In the genomic region with DNA sequence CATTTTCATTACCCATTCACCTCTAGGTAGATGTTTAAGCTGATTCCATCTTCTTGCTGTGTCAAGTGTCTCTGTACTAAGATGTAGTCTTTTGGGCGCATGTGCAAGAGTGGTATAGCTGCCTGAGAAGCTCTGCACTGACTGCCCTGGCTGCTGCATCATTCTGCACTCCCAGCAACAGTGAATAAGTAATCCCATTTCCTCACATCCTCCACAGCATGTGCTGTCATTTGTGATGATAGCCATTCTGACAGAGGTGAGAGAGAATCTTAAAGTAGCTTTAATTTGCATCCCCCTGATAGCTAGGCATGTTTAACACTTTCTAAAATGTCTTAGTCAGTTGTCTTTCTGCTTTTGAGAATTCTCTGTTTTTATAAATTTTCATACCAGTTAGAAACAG, we compare ENCODE assay signal across 26 mouse cellular contexts.
A peak's percentile ranks its signal among the peaks of the same experiment; 100 is the strongest.
DNase-seq lines count a peak whose midpoint lies in the region; ATAC-seq lines count a peak whose summit lies in the region.
"Had no signal": no experiment of that assay in that cellular context is flagged by ENCODE, and none has a peak within 500 bp of the region (broad histone marks: within the 10 kb centered on the region; RNA-seq: fewer than 3 reads in every experiment).

No protein-coding gene starts in this region.

- H3K27me3 ChIP-seq in forebrain, embryonic 14.5 days (replicated peaks; ENCODE audit: control insufficient read depth, insufficient read depth, low read length), result no peaks in the 10 kb centered on the region
- H3K27me3 ChIP-seq in forebrain, embryonic 10.5 days (ENCODE audit: poor library complexity, severe bottlenecking), result no peaks in the 10 kb centered on the region
- H3K27me3 ChIP-seq in hindbrain, embryonic 14.5 days (ENCODE audit: control insufficient read depth, insufficient read depth, low read length), result no peaks in the 10 kb centered on the region
- H3K27me3 ChIP-seq: heart, embryonic 13.5 days; hindbrain, embryonic 12.5 days; limb, embryonic 15.5 days; midbrain, embryonic 12.5 days had no signal

- no peak overlapping the region for H3K27ac ChIP-seq in forebrain, embryonic 14.5 days (ENCODE audit: low read depth, low read length)
- H3K27ac ChIP-seq in forebrain, embryonic 10.5 days, result no peak overlapping the region
- H3K27ac ChIP-seq in hindbrain, embryonic 14.5 days, result no peak overlapping the region
- H3K27ac ChIP-seq: heart, adult 2 months; heart, embryonic 13.5 days; hindbrain, embryonic 12.5 days; limb, embryonic 15.5 days; liver, embryonic 14.5 days; midbrain, embryonic 12.5 days had no signal

- peak; percentile 6 for DNase-seq in forebrain, embryonic 14.5 days (ENCODE audit: low spot score)
- no peak for DNase-seq in forebrain, embryonic 10.5 days (ENCODE audit: extremely low spot score, low spot score)
- DNase-seq in right cerebral cortex, adult 18-20 months, result peak; percentile 62
- DNase-seq in right cerebral cortex, postnatal 4 days, result no peak
- DNase-seq in right cerebral cortex, postnatal 10 days (ENCODE audit: low spot score in 2 of 2), result peak; percentile 39 to 55
- no peak for DNase-seq in hindbrain, embryonic 14.5 days (ENCODE audit: low spot score)
- no peak for DNase-seq in gastrocnemius, postnatal 10 days
- no peak for DNase-seq in gastrocnemius, postnatal 4 days (ENCODE audit: low spot score in 2 of 2)
- DNase-seq: adrenal gland, adult 8-10 months; cerebellum, adult 2 months; cerebellum, postnatal 25 days; embryo, embryonic 11 days; gastrocnemius, postnatal 25 days; heart, adult 2 months; heart, postnatal 14 days; kidney, adult 18-20 months; kidney, postnatal 4 days; layer of hippocampus, adult 9-11 months; lung, embryonic 14.5 days; thymus, adult 18-20 months had no signal

- no peaks in the 10 kb centered on the region for H3K4me1 ChIP-seq in forebrain, embryonic 14.5 days (ENCODE audit: control insufficient read depth, insufficient read depth, low read length)
- H3K4me1 ChIP-seq in forebrain, embryonic 10.5 days, result no peaks in the 10 kb centered on the region
- no peaks in the 10 kb centered on the region for H3K4me1 ChIP-seq in hindbrain, embryonic 14.5 days (replicated peaks; ENCODE audit: control insufficient read depth, insufficient read depth, low read length)
- H3K4me1 ChIP-seq: hindbrain, embryonic 12.5 days; limb, embryonic 15.5 days; midbrain, embryonic 12.5 days had no signal

- no peaks in the 10 kb centered on the region for H3K9me3 ChIP-seq in forebrain, embryonic 14.5 days (replicated peaks; ENCODE audit: control insufficient read depth, low read length)
- no peaks in the 10 kb centered on the region for H3K9me3 ChIP-seq in forebrain, embryonic 10.5 days
- H3K9me3 ChIP-seq in hindbrain, embryonic 14.5 days (ENCODE audit: control insufficient read depth, low read length), result no peaks in the 10 kb centered on the region
- H3K9me3 ChIP-seq: heart, embryonic 13.5 days; hindbrain, embryonic 12.5 days; limb, embryonic 15.5 days; midbrain, embryonic 12.5 days had no signal

- H3K4me2 ChIP-seq in forebrain, embryonic 14.5 days (ENCODE audit: low read length), result no peak overlapping the region
- H3K4me2 ChIP-seq in hindbrain, embryonic 14.5 days (replicated peaks), result no peak overlapping the region
- H3K4me2 ChIP-seq: heart, embryonic 13.5 days; hindbrain, embryonic 12.5 days; limb, embryonic 15.5 days; lung, embryonic 14.5 days; midbrain, embryonic 12.5 days had no signal

- no peaks in the 10 kb centered on the region for H3K36me3 ChIP-seq in forebrain, embryonic 14.5 days (ENCODE audit: control insufficient read depth, insufficient read depth, low read length)
- no peaks in the 10 kb centered on the region for H3K36me3 ChIP-seq in forebrain, embryonic 10.5 days (replicated peaks)
- no peaks in the 10 kb centered on the region for H3K36me3 ChIP-seq in hindbrain, embryonic 14.5 days (replicated peaks; ENCODE audit: control insufficient read depth, insufficient read depth)
- H3K36me3 ChIP-seq: heart, embryonic 13.5 days; hindbrain, embryonic 12.5 days; limb, embryonic 15.5 days; midbrain, embryonic 12.5 days had no signal

- ATAC-seq in forebrain, embryonic 14.5 days, result no peak
- no peak for ATAC-seq in hindbrain, embryonic 14.5 days (ENCODE audit: low FRiP score)
- ATAC-seq: activated CD4-positive, CD25-positive, alpha-beta regulatory T cell, adult 4 months had no signal

- H3K9ac ChIP-seq in forebrain, embryonic 14.5 days (ENCODE audit: low read length), result no peak overlapping the region
- no peak overlapping the region for H3K9ac ChIP-seq in hindbrain, embryonic 14.5 days
- H3K9ac ChIP-seq: heart, embryonic 13.5 days; hindbrain, embryonic 12.5 days; limb, embryonic 15.5 days; liver, embryonic 14.5 days; lung, embryonic 14.5 days; midbrain, embryonic 12.5 days had no signal

- H3K4me3 ChIP-seq in forebrain, embryonic 14.5 days (ENCODE audit: low read depth, low read length), result no peak overlapping the region
- H3K4me3 ChIP-seq in forebrain, embryonic 10.5 days, result no peak overlapping the region
- no peak overlapping the region for H3K4me3 ChIP-seq in hindbrain, embryonic 14.5 days (replicated peaks; ENCODE audit: low read length)
- H3K4me3 ChIP-seq: heart, adult 2 months; heart, embryonic 13.5 days; hindbrain, embryonic 12.5 days; limb, embryonic 15.5 days; midbrain, embryonic 12.5 days had no signal

- WGBS in forebrain, embryonic 14.5 days, result 75% methylated on average over 1 of the region's 1 CpGs
- WGBS in forebrain, embryonic 10.5 days, result 85% methylated on average over 1 of the region's 1 CpGs
- WGBS in hindbrain, embryonic 14.5 days, result 87% methylated on average over 1 of the region's 1 CpGs

Comparison
In these comparisons a context has a peak if more than half of its experiments do, and no peak if none do; other contexts are left out.
1. DNase-seq: peak in forebrain, embryonic 14.5 days (single experiment), right cerebral cortex, adult 18-20 months (single experiment) and right cerebral cortex, postnatal 10 days (2 of 2); none in forebrain, embryonic 10.5 days (single experiment), right cerebral cortex, postnatal 4 days (single experiment), hindbrain, embryonic 14.5 days (single experiment), gastrocnemius, postnatal 10 days (single experiment) and gastrocnemius, postnatal 4 days (0 of 2).